Mouse (Mus musculus): ENCODE data around the gene Minos1. TPM values are rescaled to one million over a fixed set of nuclear protein-coding genes. Genes with fewer than 3 reads are reported as not detected.

Minos1 gene
- polyA plus RNA-seq, 1 experiment = 18.0 TPM

GRCm38 (mm10) chr4:139120281-139120814 is 10.6 kb downstream of the Minos1 start:
- Histone ChIP-seq H3K36me3 (ENCODE audit: control insufficient read depth, insufficient read depth, low read length) (no peaks in the 10 kb centered on the region), H3K27ac (ENCODE audit: insufficient read depth, low read length) (no peak overlapping the region), H3K4me1 (ENCODE audit: control insufficient read depth, insufficient read depth, insufficient read length) (no peaks in the 10 kb centered on the region), H3K4me3 (ENCODE audit: extremely low read depth, insufficient read depth, insufficient read length) (no peak overlapping the region), H3K27me3 (ENCODE audit: control insufficient read depth, insufficient read depth, low read length) (no peaks in the 10 kb centered on the region)
- WGBS = 88% methylated on average over 4 of the region's 4 CpGs
- no peak for DNase-seq (ENCODE audit: low read depth in 1 of 2, low spot score in 2 of 2)
- no peak for TF ChIP-seq CTCF (IDR thresholded peaks at IDR 0.05; ENCODE audit: extremely low read depth, insufficient read depth, insufficient read length, insufficient replicate concordance)
- no peak for TF ChIP-seq POLR2A (IDR thresholded peaks at IDR 0.05; ENCODE audit: low read depth, low read length)

- H3K27me3 ChIP-seq (ENCODE audit: control insufficient read depth, insufficient read depth, low read length) = no peaks in the 10 kb centered on the region
- H3K4me1 ChIP-seq (ENCODE audit: control insufficient read depth, insufficient read depth, insufficient read length) = no peaks in the 10 kb centered on the region
- no peak for DNase-seq (ENCODE audit: low read depth in 1 of 2, low spot score in 2 of 2)
- no peak overlapping the region for H3K27ac ChIP-seq (ENCODE audit: insufficient read depth, low read length)
- H3K36me3 ChIP-seq (ENCODE audit: control insufficient read depth, insufficient read depth, low read length) = no peaks in the 10 kb centered on the region
- TF ChIP-seq CTCF (IDR thresholded peaks at IDR 0.05; ENCODE audit: extremely low read depth, insufficient read depth, insufficient read length, insufficient replicate concordance) (no peak), POLR2A (IDR thresholded peaks at IDR 0.05; ENCODE audit: low read depth, low read length) (no peak)
- H3K4me3 ChIP-seq (ENCODE audit: extremely low read depth, insufficient read depth, insufficient read length) = no peak overlapping the region
- WGBS = 76% methylated on average over 3 of the region's 3 CpGs
These were observed 14.4 kb downstream of the Minos1 start for GRCm38 (mm10) chr4:139116356-139117063.

GRCm38 (mm10) chr4:139115721-139116120 is 15.2 kb downstream of the Minos1 start:
- no peak overlapping the region for H3K27ac ChIP-seq (ENCODE audit: insufficient read depth, low read length)
- H3K36me3 ChIP-seq (ENCODE audit: control insufficient read depth, insufficient read depth, low read length) = no peaks in the 10 kb centered on the region
- H3K4me1 ChIP-seq (ENCODE audit: control insufficient read depth, insufficient read depth, insufficient read length) = no peaks in the 10 kb centered on the region
- H3K27me3 ChIP-seq (ENCODE audit: control insufficient read depth, insufficient read depth, low read length) = no peaks in the 10 kb centered on the region
- TF ChIP-seq CTCF (IDR thresholded peaks at IDR 0.05; ENCODE audit: extremely low read depth, insufficient read depth, insufficient read length, insufficient replicate concordance) = no peak
- no peak for TF ChIP-seq POLR2A (IDR thresholded peaks at IDR 0.05; ENCODE audit: low read depth, low read length)
- no peak for DNase-seq (ENCODE audit: low read depth in 1 of 2, low spot score in 2 of 2)
- no peak overlapping the region for H3K4me3 ChIP-seq (ENCODE audit: extremely low read depth, insufficient read depth, insufficient read length)
- WGBS = 90% methylated on average over 5 of the region's 5 CpGs

- no peaks in the 10 kb centered on the region for H3K36me3 ChIP-seq (ENCODE audit: control insufficient read depth, insufficient read depth, low read length)
- DNase-seq (ENCODE audit: low read depth in 1 of 2, low spot score in 2 of 2) = no peak
- no peak overlapping the region for H3K4me3 ChIP-seq (ENCODE audit: extremely low read depth, insufficient read depth, insufficient read length)
- no peaks in the 10 kb centered on the region for H3K27me3 ChIP-seq (ENCODE audit: control insufficient read depth, insufficient read depth, low read length)
- WGBS = 89% methylated on average over 3 of the region's 3 CpGs
- H3K4me1 ChIP-seq (ENCODE audit: control insufficient read depth, insufficient read depth, insufficient read length) = peaks cover 2% of the 10 kb centered on the region; the same call in 1 of the 2 replicates
- TF ChIP-seq POLR2A (IDR thresholded peaks at IDR 0.05; ENCODE audit: low read depth, low read length) (no peak), CTCF (IDR thresholded peaks at IDR 0.05; ENCODE audit: extremely low read depth, insufficient read depth, insufficient read length, insufficient replicate concordance) (no peak)
- no peak overlapping the region for H3K27ac ChIP-seq (ENCODE audit: insufficient read depth, low read length)
These were observed 18.4 kb downstream of the Minos1 start for GRCm38 (mm10) chr4:139112482-139112881.

GRCm38 (mm10) chr4:139111421-139111820 is 19.5 kb downstream of the Minos1 start:
- H3K4me1 ChIP-seq (ENCODE audit: control insufficient read depth, insufficient read depth, insufficient read length) = peaks cover 2% of the 10 kb centered on the region; the same call in 1 of the 2 replicates
- no peak overlapping the region for H3K27ac ChIP-seq (ENCODE audit: insufficient read depth, low read length)
- no peak overlapping the region for H3K4me3 ChIP-seq (ENCODE audit: extremely low read depth, insufficient read depth, insufficient read length)
- H3K27me3 ChIP-seq (ENCODE audit: control insufficient read depth, insufficient read depth, low read length) = no peaks in the 10 kb centered on the region
- 84% methylated on average over 3 of the region's 3 CpGs for WGBS
- no peak for TF ChIP-seq CTCF (IDR thresholded peaks at IDR 0.05; ENCODE audit: extremely low read depth, insufficient read depth, insufficient read length, insufficient replicate concordance)
- TF ChIP-seq POLR2A (IDR thresholded peaks at IDR 0.05; ENCODE audit: low read depth, low read length) = no peak
- no peaks in the 10 kb centered on the region for H3K36me3 ChIP-seq (ENCODE audit: control insufficient read depth, insufficient read depth, low read length)
- no peak for DNase-seq (ENCODE audit: low read depth in 1 of 2, low spot score in 2 of 2)

GRCm38 (mm10) chr4:139110858-139111257 is 20.1 kb downstream of the Minos1 start:
- Histone ChIP-seq H3K27me3 (ENCODE audit: control insufficient read depth, insufficient read depth, low read length) (no peaks in the 10 kb centered on the region), H3K27ac (ENCODE audit: insufficient read depth, low read length) (no peak overlapping the region), H3K4me3 (ENCODE audit: extremely low read depth, insufficient read depth, insufficient read length) (no peak overlapping the region), H3K36me3 (ENCODE audit: control insufficient read depth, insufficient read depth, low read length) (no peaks in the 10 kb centered on the region), H3K4me1 (ENCODE audit: control insufficient read depth, insufficient read depth, insufficient read length) (peaks cover 2% of the 10 kb centered on the region; the same call in 1 of the 2 replicates)
- DNase-seq (ENCODE audit: low read depth in 1 of 2, low spot score in 2 of 2) = no peak
- 75% methylated on average over 3 of the region's 3 CpGs for WGBS
- TF ChIP-seq CTCF (IDR thresholded peaks at IDR 0.05; ENCODE audit: extremely low read depth, insufficient read depth, insufficient read length, insufficient replicate concordance) = no peak
- no peak for TF ChIP-seq POLR2A (IDR thresholded peaks at IDR 0.05; ENCODE audit: low read depth, low read length)

- Histone ChIP-seq H3K27me3 (ENCODE audit: control insufficient read depth, insufficient read depth, low read length) (no peaks in the 10 kb centered on the region), H3K27ac (ENCODE audit: insufficient read depth, low read length) (no peak overlapping the region), H3K36me3 (ENCODE audit: control insufficient read depth, insufficient read depth, low read length) (peaks cover 10% of the 10 kb centered on the region), H3K4me1 (ENCODE audit: control insufficient read depth, insufficient read depth, insufficient read length) (peaks cover 2% of the 10 kb centered on the region; the same call in 1 of the 2 replicates), H3K4me3 (ENCODE audit: extremely low read depth, insufficient read depth, insufficient read length) (no peak overlapping the region)
- 100% methylated on average over 1 of the region's 1 CpGs for WGBS
- DNase-seq (ENCODE audit: low read depth in 1 of 2, low spot score in 2 of 2) = no peak
- no peak for TF ChIP-seq POLR2A (IDR thresholded peaks at IDR 0.05; ENCODE audit: low read depth, low read length)
- TF ChIP-seq CTCF (IDR thresholded peaks at IDR 0.05; ENCODE audit: extremely low read depth, insufficient read depth, insufficient read length, insufficient replicate concordance) = no peak
These were observed 25.5 kb downstream of the Minos1 start for GRCm38 (mm10) chr4:139105453-139105852.

All from spleen, adult 2 months (tissue).